Mouse (Mus musculus): ENCODE results near the gene Nxf3. TPM values are rescaled to one million over a fixed set of nuclear protein-coding genes. Genes with fewer than 3 reads are reported as not detected.

The Nxf3 gene
- polyA plus RNA-seq (2014; fragmentation: Illumina TruSeq; extraction: RNeasy Lipid Tissue Mini Kit (QIAGEN cat#74804); ENCODE audit: low read depth, low replicate concordance): not detected

GRCm38 (mm10) chrX:136085155-136085554 is at the start of gene Nxf3:
Nxf3 (minus strand) TSS chrX:136085255.

DNA sequence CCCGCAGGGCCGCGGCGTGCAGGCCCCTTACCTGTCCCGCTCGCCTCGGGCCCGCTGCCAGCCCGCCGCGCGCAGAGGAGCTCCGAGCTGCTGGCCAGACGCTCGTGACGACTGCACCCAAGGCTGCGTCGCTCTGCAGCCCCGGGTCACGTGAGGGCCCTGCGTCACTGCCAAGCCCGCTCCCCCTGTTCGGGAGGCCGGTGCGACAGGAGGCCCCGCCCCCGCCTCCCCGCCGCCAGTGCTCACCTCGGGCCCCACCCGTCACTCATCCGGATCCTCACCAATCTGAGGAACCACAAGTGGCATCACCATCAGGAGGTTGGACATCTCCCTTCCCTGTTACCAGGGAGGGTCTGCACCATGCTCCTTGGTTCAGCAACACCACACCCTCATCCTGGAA is 17.0 kb downstream of the Nxf3 start, which contains the start of gene Bex2:
Gene Bex2 (minus strand): TSS at position 217 of the 400 bp plus-strand sequence.

GRCm38 (mm10) chrX:136032799-136033763 is 52.0 kb downstream of the Nxf3 start, which contains the start of gene Arxes1:
Arxes1 (plus strand) TSS chrX:136033367.

Other genes starting within 250 kb of the Nxf3 start
- 3.8 TPM for gene Gprasp2, start 246.2 kb downstream of the Nxf3 start, polyA plus RNA-seq (2014; fragmentation: Illumina TruSeq; extraction: RNeasy Lipid Tissue Mini Kit (QIAGEN cat#74804); ENCODE audit: low read depth, low replicate concordance)
- 5.0 TPM for gene Arxes2, start 91.4 kb downstream of the Nxf3 start, polyA plus RNA-seq (2014; fragmentation: Illumina TruSeq; extraction: RNeasy Lipid Tissue Mini Kit (QIAGEN cat#74804); ENCODE audit: low read depth, low replicate concordance)
- 0.28 TPM for gene Arxes1, start 51.9 kb downstream of the Nxf3 start, polyA plus RNA-seq (2014; fragmentation: Illumina TruSeq; extraction: RNeasy Lipid Tissue Mini Kit (QIAGEN cat#74804); ENCODE audit: low read depth, low replicate concordance)
- 0.57 TPM for gene Bex2, start 17.0 kb downstream of the Nxf3 start, polyA plus RNA-seq (2014; fragmentation: Illumina TruSeq; extraction: RNeasy Lipid Tissue Mini Kit (QIAGEN cat#74804); ENCODE audit: low read depth, low replicate concordance)
- 60.9 TPM for gene Bex4, start 53.7 kb upstream of the Nxf3 start, polyA plus RNA-seq (2014; fragmentation: Illumina TruSeq; extraction: RNeasy Lipid Tissue Mini Kit (QIAGEN cat#74804); ENCODE audit: low read depth, low replicate concordance)
- gene Tceal8, start 87.1 kb upstream of the Nxf3 start, polyA plus RNA-seq (2014; fragmentation: Illumina TruSeq; extraction: RNeasy Lipid Tissue Mini Kit (QIAGEN cat#74804); ENCODE audit: low read depth, low replicate concordance): 222 TPM
- gene Tceal5, start 118.6 kb upstream of the Nxf3 start, polyA plus RNA-seq (2014; fragmentation: Illumina TruSeq; extraction: RNeasy Lipid Tissue Mini Kit (QIAGEN cat#74804); ENCODE audit: low read depth, low replicate concordance): 0.81 TPM
- not detected for gene Tceal7, start 129.5 kb upstream of the Nxf3 start, polyA plus RNA-seq (2014; fragmentation: Illumina TruSeq; extraction: RNeasy Lipid Tissue Mini Kit (QIAGEN cat#74804); ENCODE audit: low read depth, low replicate concordance)
- 3.2 TPM for gene Bex1, start 130.3 kb upstream of the Nxf3 start, polyA plus RNA-seq (2014; fragmentation: Illumina TruSeq; extraction: RNeasy Lipid Tissue Mini Kit (QIAGEN cat#74804); ENCODE audit: low read depth, low replicate concordance)
- gene Tceal9, start 159.8 kb upstream of the Nxf3 start, polyA plus RNA-seq (2014; fragmentation: Illumina TruSeq; extraction: RNeasy Lipid Tissue Mini Kit (QIAGEN cat#74804); ENCODE audit: low read depth, low replicate concordance): 406 TPM
- gene Bex3, start 185.0 kb upstream of the Nxf3 start, polyA plus RNA-seq (2014; fragmentation: Illumina TruSeq; extraction: RNeasy Lipid Tissue Mini Kit (QIAGEN cat#74804); ENCODE audit: low read depth, low replicate concordance): 19.0 TPM